Mouse (Mus musculus): ENCODE data around the gene P2rx4. TPM values are rescaled to one million over a fixed set of nuclear protein-coding genes. Genes with fewer than 3 reads are reported as not detected.

Gene P2rx4
- polyA plus RNA-seq, 1 experiment from 2014 or later, result 6.2 TPM

DNA sequence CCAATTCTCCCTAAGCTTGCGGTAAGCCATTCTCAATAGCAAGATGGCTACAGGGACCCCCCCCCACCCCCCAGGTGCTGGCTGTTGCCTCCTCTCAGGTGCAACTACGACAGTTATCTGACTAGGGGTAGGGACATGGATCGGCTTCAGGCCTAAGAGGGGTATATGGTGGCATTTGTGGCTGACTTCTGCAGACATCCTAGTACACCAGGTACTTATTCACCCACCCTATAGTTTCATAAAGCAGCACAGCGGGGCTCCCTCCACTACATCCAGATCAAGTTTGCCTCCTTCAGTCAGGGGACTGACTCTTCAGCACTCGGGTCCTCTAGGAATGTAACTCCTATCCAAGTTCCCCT, 448 bp upstream of the P2rx4 start:
- H3K36me3 ChIP-seq (ENCODE audit: poor library complexity, severe bottlenecking), result no peaks in the 10 kb centered on the region
- H3K4me3 ChIP-seq, result peak overlapping the region; percentile 58
- peak overlapping the region; percentile 74 for H3K9ac ChIP-seq
- no peaks in the 10 kb centered on the region for H3K9me3 ChIP-seq (replicated peaks)
- ATAC-seq, result no peak
- H3K4me1 ChIP-seq, result peaks cover 9% of the 10 kb centered on the region
- 37% methylated on average over 5 of the region's 5 CpGs for WGBS
- H3K4me2 ChIP-seq, result peak overlapping the region; percentile 78
- H3K27ac ChIP-seq, result peak overlapping the region; percentile 21; the same call in 1 of the 2 replicates
- 0 out of 2 replicates have a peak, but pooled peaks cover 3% of the 10 kb centered on the region for H3K27me3 ChIP-seq

GRCm38 (mm10) chr5:122708819-122709218, 1.5 kb downstream of the P2rx4 start:
- no peak overlapping the region for H3K9ac ChIP-seq
- H3K27ac ChIP-seq, result no peak overlapping the region
- H3K27me3 ChIP-seq, result 0 out of 2 replicates have a peak, but pooled peaks cover 3% of the 10 kb centered on the region
- no peaks in the 10 kb centered on the region for H3K9me3 ChIP-seq (replicated peaks)
- peaks cover 9% of the 10 kb centered on the region for H3K4me1 ChIP-seq
- H3K4me2 ChIP-seq, result no peak overlapping the region
- H3K36me3 ChIP-seq (ENCODE audit: poor library complexity, severe bottlenecking), result no peaks in the 10 kb centered on the region
- 88% methylated on average over 6 of the region's 6 CpGs for WGBS
- ATAC-seq, result no peak
- no peak overlapping the region for H3K4me3 ChIP-seq

GRCm38 (mm10) chr5:122715723-122716122, 8.4 kb downstream of the P2rx4 start:
- H3K4me2 ChIP-seq, result no peak overlapping the region
- H3K27me3 ChIP-seq, result no peaks in the 10 kb centered on the region
- no peak overlapping the region for H3K9ac ChIP-seq
- 80% methylated on average over 1 of the region's 1 CpGs for WGBS
- no peak overlapping the region for H3K4me3 ChIP-seq
- H3K9me3 ChIP-seq (replicated peaks), result no peaks in the 10 kb centered on the region
- H3K4me1 ChIP-seq, result no peaks in the 10 kb centered on the region
- ATAC-seq, result no peak
- no peak overlapping the region for H3K27ac ChIP-seq
- H3K36me3 ChIP-seq (ENCODE audit: poor library complexity, severe bottlenecking), result no peaks in the 10 kb centered on the region

DNA sequence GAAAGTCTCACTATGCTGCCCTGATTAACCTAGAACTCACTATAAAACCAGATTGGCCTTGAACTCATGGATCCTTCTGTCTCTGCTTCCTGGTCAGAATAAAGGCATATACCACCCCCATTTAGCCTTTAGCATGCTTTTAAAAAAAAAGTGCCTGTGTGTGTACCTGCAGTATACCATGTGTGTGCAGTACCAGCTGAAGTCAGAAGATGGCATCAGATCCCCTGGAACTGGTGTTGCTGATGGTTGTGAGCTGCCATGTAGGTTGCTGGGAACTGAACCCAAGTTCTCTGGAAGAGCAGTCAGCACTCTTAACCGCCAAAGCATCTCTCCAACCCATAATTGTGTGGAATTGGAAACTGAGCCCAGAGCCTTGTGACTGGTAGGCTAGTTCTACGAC, 9.4 kb downstream of the P2rx4 start:
- 99% methylated on average over 2 of the region's 2 CpGs for WGBS
- H3K4me3 ChIP-seq, result no peak overlapping the region
- ATAC-seq, result no peak
- H3K9ac ChIP-seq, result no peak overlapping the region
- H3K27me3 ChIP-seq, result no peaks in the 10 kb centered on the region
- H3K36me3 ChIP-seq (ENCODE audit: poor library complexity, severe bottlenecking), result no peaks in the 10 kb centered on the region
- no peak overlapping the region for H3K27ac ChIP-seq
- H3K4me1 ChIP-seq, result no peaks in the 10 kb centered on the region
- H3K9me3 ChIP-seq (replicated peaks), result no peaks in the 10 kb centered on the region
- no peak overlapping the region for H3K4me2 ChIP-seq

GRCm38 (mm10) chr5:122718400-122718799, 11.1 kb downstream of the P2rx4 start:
- no peak for ATAC-seq
- Histone ChIP-seq H3K27ac (no peak overlapping the region), H3K9ac (no peak overlapping the region), H3K27me3 (no peaks in the 10 kb centered on the region), H3K4me2 (no peak overlapping the region), H3K4me1 (no peaks in the 10 kb centered on the region), H3K36me3 (ENCODE audit: poor library complexity, severe bottlenecking) (no peaks in the 10 kb centered on the region), H3K4me3 (no peak overlapping the region), H3K9me3 (replicated peaks) (no peaks in the 10 kb centered on the region)
- 94% methylated on average over 7 of the region's 7 CpGs for WGBS

GRCm38 (mm10) chr5:122719168-122719567, 11.8 kb downstream of the P2rx4 start:
- H3K36me3 ChIP-seq (ENCODE audit: poor library complexity, severe bottlenecking), result no peaks in the 10 kb centered on the region
- no peaks in the 10 kb centered on the region for H3K27me3 ChIP-seq
- 93% methylated on average over 8 of the region's 8 CpGs for WGBS
- no peak overlapping the region for H3K27ac ChIP-seq
- H3K4me2 ChIP-seq, result no peak overlapping the region
- no peak for ATAC-seq
- no peaks in the 10 kb centered on the region for H3K9me3 ChIP-seq (replicated peaks)
- no peaks in the 10 kb centered on the region for H3K4me1 ChIP-seq
- no peak overlapping the region for H3K9ac ChIP-seq
- no peak overlapping the region for H3K4me3 ChIP-seq

DNA sequence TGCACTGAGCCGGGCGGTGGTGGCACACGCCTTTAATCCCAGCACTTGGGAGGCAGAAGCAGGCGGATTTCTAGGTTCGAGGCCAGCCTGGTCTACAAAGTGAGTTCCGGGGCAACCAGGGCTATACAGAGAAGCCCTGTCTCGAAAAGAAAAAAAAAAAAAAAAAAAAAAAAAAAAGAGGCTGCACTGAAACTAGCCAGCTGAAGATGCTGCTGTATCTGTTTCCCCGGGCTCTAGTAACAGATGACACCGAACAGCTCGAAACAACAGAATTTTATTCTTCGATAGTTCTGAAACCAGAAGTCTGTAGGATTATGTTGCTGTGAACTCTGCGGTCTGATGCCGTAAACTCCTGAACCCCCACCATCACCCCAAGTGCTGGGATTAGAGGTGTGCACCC, 18.1 kb downstream of the P2rx4 start:
- Histone ChIP-seq H3K4me2 (no peak overlapping the region), H3K27ac (no peak overlapping the region), H3K9ac (no peak overlapping the region), H3K27me3 (no peaks in the 10 kb centered on the region), H3K4me3 (no peak overlapping the region), H3K36me3 (ENCODE audit: poor library complexity, severe bottlenecking) (no peaks in the 10 kb centered on the region), H3K4me1 (no peaks in the 10 kb centered on the region), H3K9me3 (replicated peaks) (no peaks in the 10 kb centered on the region)
- WGBS, result 91% methylated on average over 13 of the region's 13 CpGs
- ATAC-seq, result no peak

- ATAC-seq, result peak; percentile 38; the same call in 1 of the 2 replicates
- Histone ChIP-seq H3K27ac (no peak overlapping the region), H3K9me3 (replicated peaks) (no peaks in the 10 kb centered on the region), H3K27me3 (no peaks in the 10 kb centered on the region), H3K36me3 (ENCODE audit: poor library complexity, severe bottlenecking) (no peaks in the 10 kb centered on the region), H3K4me3 (no peak overlapping the region), H3K9ac (no peak overlapping the region), H3K4me2 (no peak overlapping the region), H3K4me1 (no peaks in the 10 kb centered on the region)
- WGBS, result 24% methylated on average over 7 of the region's 7 CpGs
These were observed 18.7 kb downstream of the P2rx4 start for GRCm38 (mm10) chr5:122726068-122726467.

GRCm38 (mm10) chr5:122726595-122726994, 19.3 kb downstream of the P2rx4 start:
- no peak for ATAC-seq
- H3K4me2 ChIP-seq, result no peak overlapping the region
- H3K36me3 ChIP-seq (ENCODE audit: poor library complexity, severe bottlenecking), result no peaks in the 10 kb centered on the region
- H3K9ac ChIP-seq, result no peak overlapping the region
- 82% methylated on average over 5 of the region's 5 CpGs for WGBS
- H3K9me3 ChIP-seq (replicated peaks), result no peaks in the 10 kb centered on the region
- H3K27ac ChIP-seq, result no peak overlapping the region
- H3K4me1 ChIP-seq, result no peaks in the 10 kb centered on the region
- no peak overlapping the region for H3K4me3 ChIP-seq
- no peaks in the 10 kb centered on the region for H3K27me3 ChIP-seq

DNA sequence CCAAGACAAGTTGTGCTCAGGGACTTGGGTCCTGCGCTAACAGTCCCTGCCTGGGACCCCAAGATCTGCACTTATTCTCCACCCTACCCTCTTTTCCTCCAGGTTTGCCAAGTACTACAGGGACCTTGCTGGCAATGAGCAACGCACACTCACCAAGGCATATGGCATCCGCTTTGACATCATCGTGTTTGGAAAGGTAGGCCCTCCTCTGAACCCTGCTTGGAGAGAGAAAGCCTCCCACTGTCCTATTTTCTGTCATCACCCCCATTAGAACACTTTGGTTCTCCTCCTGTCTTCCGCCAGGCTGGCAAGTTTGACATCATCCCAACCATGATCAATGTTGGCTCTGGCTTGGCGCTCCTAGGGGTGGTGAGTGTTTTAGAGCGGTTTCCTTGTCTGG, 19.8 kb downstream of the P2rx4 start:
- H3K9ac ChIP-seq, result no peak overlapping the region
- H3K4me2 ChIP-seq, result no peak overlapping the region
- H3K36me3 ChIP-seq (ENCODE audit: poor library complexity, severe bottlenecking), result no peaks in the 10 kb centered on the region

GRCm38 (mm10) chr5:122730776-122731175, 23.4 kb downstream of the P2rx4 start:
- 0 out of 2 replicates have a peak, but pooled peaks cover 3% of the 10 kb centered on the region for H3K36me3 ChIP-seq (ENCODE audit: poor library complexity, severe bottlenecking)
- no peaks in the 10 kb centered on the region for H3K4me1 ChIP-seq
- no peaks in the 10 kb centered on the region for H3K9me3 ChIP-seq (replicated peaks)
- no peak overlapping the region for H3K27ac ChIP-seq
- ATAC-seq, result no peak
- H3K4me3 ChIP-seq, result no peak overlapping the region
- 90% methylated on average over 10 of the region's 10 CpGs for WGBS
- no peak overlapping the region for H3K4me2 ChIP-seq
- no peak overlapping the region for H3K9ac ChIP-seq
- H3K27me3 ChIP-seq, result no peaks in the 10 kb centered on the region

More for the DNA sequence above, 19.8 kb downstream of the P2rx4 start:
- no peak overlapping the region for H3K4me3 ChIP-seq
- H3K4me1 ChIP-seq, result no peaks in the 10 kb centered on the region
- ATAC-seq, result no peak
- 91% methylated on average over 7 of the region's 7 CpGs for WGBS
- H3K9me3 ChIP-seq (replicated peaks), result no peaks in the 10 kb centered on the region
- H3K27me3 ChIP-seq, result no peaks in the 10 kb centered on the region
- H3K27ac ChIP-seq, result no peak overlapping the region

- Histone ChIP-seq H3K27ac (peak overlapping the region; percentile 41; the same call in 1 of the 2 replicates), H3K36me3 (ENCODE audit: poor library complexity, severe bottlenecking) (0 out of 2 replicates have a peak, but pooled peaks cover 7% of the 10 kb centered on the region), H3K9ac (no peak overlapping the region), H3K4me3 (no peak overlapping the region), H3K27me3 (no peaks in the 10 kb centered on the region), H3K4me1 (no peaks in the 10 kb centered on the region), H3K9me3 (replicated peaks) (no peaks in the 10 kb centered on the region), H3K4me2 (no peak overlapping the region)
- WGBS, result 73% methylated on average over 8 of the region's 8 CpGs
- no peak for ATAC-seq
These were observed 24.0 kb downstream of the P2rx4 start for GRCm38 (mm10) chr5:122731321-122731720.

DNA sequence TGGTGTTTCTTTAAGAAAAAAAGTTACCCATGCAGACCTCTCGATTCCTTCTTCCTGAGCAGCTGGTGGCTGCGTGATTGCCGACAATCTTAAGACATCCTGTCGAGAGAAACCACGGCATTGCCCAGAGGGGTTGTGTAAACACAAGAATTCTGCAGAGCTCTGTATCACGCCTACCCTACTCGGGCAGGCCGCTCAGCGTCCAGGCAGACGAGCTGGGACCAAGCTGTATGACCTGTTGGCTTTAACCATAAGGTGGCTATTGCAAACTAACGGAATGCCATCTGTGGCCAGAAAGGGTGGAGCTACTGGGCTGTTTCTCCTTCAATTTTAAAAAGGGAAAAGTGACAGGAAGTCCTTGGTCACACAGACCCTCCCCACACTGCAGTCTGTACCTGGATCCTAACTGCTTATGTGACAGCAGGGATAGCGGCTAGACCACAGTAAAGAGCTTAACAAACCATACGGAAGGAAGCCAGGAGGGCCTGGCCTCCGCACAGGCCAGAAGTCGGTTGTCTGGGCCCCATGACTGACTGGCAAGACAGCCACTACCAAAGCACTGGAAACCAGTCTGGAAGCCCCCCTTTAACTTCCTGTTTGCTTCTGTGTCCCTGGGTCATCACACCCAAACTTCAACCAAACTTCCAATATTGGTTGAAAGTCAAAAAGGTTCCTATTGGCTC, 24.8 kb downstream of the P2rx4 start:
- ATAC-seq, result no peak
- no peak overlapping the region for H3K27ac ChIP-seq
- 74% methylated on average over 15 of the region's 15 CpGs for WGBS

More for the DNA sequence above, 24.8 kb downstream of the P2rx4 start:
- Histone ChIP-seq H3K4me2 (no peak overlapping the region), H3K9me3 (replicated peaks) (no peaks in the 10 kb centered on the region), H3K4me3 (no peak overlapping the region), H3K36me3 (ENCODE audit: poor library complexity, severe bottlenecking) (peaks cover 14% of the 10 kb centered on the region; the same call in 1 of the 2 replicates), H3K27me3 (no peaks in the 10 kb centered on the region), H3K4me1 (no peaks in the 10 kb centered on the region), H3K9ac (no peak overlapping the region)

Measured in forebrain, embryonic 13.5 days (tissue).